Mouse (Mus musculus) left cerebral cortex, adult 2 months (tissue): ENCODE data around the gene Muc2. TPM values are rescaled to one million over a fixed set of nuclear protein-coding genes. Genes with fewer than 3 reads are reported as not detected.
"Not testable (repeated sequence)": the region's sequence is repeated elsewhere in the genome, so short reads cannot be mapped to it uniquely, and the experiment has no call there.

Experiments used
- DNase-seq, 2 experiments: peaks; one replicate each; pipeline ENCODE4 v3.0.0; 2021 to 2022; ENCODE audit warnings: low spot score in 2 of 2, mixed read lengths in 1 of 2; ENCODE audit errors: extremely low spot score in 1 of 2
- H3K27ac ChIP-seq: fragments of 200-600 bp; 2 replicates; pipeline ENCODE4 v1.8.1; 2022
- H3K4me3 ChIP-seq: fragments of 200-600 bp; 2 replicates; pipeline ENCODE4 v1.8.1; 2022
- CTCF ChIP-seq: fragments of 200-600 bp; IDR thresholded peaks from 2 replicates; pipeline ENCODE4 v1.8.1; 2022; ENCODE audit warnings: antibody characterized with exemption, mild to moderate bottlenecking, moderate library complexity
- intact Hi-C: fragments of 180-260 bp; cut with DNase I; formaldehyde crosslinking; loops from one replicate; pipeline ENCODE4 v1.15.1; 2025
- long read RNA-seq, 2 experiments: library from polyadenylated mRNA; stranded (forward); transcript quantifications; one replicate each; pipeline ENCODE4 v2.0.0; 2021; ENCODE audit warnings: borderline mapping rate in 2 of 2
- total RNA-seq, 2 experiments: library from RNA; stranded (reverse); gene quantifications; 2 replicates each; pipeline ENCODE4 v1.2.3; 2021

Muc2 gene
- under 1 TPM; 0.61 to 0.65 TPM for total RNA-seq
- long read RNA-seq, experiment 1, result 0 reads
- long read RNA-seq, experiment 2, result 0 reads

GRCm38 (mm10) chr7:141690040-141690439, at the start of gene Muc2:
Muc2 (plus strand) TSS chr7:141690340.
- intact Hi-C loops, result no loop called here
- Histone ChIP-seq H3K4me3 (no peak within 1 kb of the TSS), H3K27ac (no peak within 1 kb of the TSS)
- TF ChIP-seq CTCF, result no peak
- no peak for DNase-seq

GRCm38 (mm10) chr7:141642375-141642774, 47.8 kb upstream of the Muc2 start:
- TF ChIP-seq CTCF, result no peak
- intact Hi-C loops, result no loop called here
- Histone ChIP-seq H3K27ac (no peak overlapping the region), H3K4me3 (no peak overlapping the region)
- no peak for DNase-seq

- Histone ChIP-seq H3K27ac (no peak overlapping the region), H3K4me3 (no peak overlapping the region)
- intact Hi-C loops, result no loop called here
- peak; percentile 48 for TF ChIP-seq CTCF
- no peak for DNase-seq
Measured at GRCm38 (mm10) chr7:141643160-141643559, 47.0 kb upstream of the Muc2 start.

DNA sequence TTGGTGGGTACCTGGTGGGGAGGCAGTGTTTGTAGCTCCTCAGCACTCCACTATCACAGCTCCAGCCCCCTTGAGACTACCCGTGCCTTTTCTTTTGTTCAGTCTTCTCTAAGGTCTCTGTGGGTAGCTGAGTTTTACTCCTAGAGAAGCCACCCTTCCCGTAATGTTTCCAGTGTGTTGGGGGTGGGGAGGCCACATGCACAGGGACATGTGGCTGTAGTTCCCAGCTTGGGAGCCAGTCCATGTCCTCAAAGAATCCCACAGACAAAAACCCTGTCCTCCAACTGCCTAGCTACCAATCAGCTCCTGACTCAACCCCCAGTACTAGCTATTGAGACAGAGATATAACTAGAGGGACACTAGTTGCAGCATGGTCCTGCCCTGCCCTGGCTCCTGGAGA, 43.1 kb upstream of the Muc2 start:
- H3K27ac ChIP-seq, result no peak overlapping the region
- intact Hi-C loops, result no loop called here
- H3K4me3 ChIP-seq, result no peak overlapping the region
- TF ChIP-seq CTCF, result no peak
- DNase-seq, result no peak

- TF ChIP-seq CTCF, result no peak
- H3K4me3 ChIP-seq, result no peak overlapping the region
- intact Hi-C loops, result no loop called here
- no peak for DNase-seq
- no peak overlapping the region for H3K27ac ChIP-seq
Measured at GRCm38 (mm10) chr7:141647815-141648214, 42.3 kb upstream of the Muc2 start.

- intact Hi-C loops, result no loop called here
- no peak for DNase-seq
- Histone ChIP-seq H3K4me3 (no peak overlapping the region), H3K27ac (no peak overlapping the region)
- no peak for TF ChIP-seq CTCF
Measured at GRCm38 (mm10) chr7:141652191-141652590, 37.9 kb upstream of the Muc2 start.

GRCm38 (mm10) chr7:141660346-141660745, 29.8 kb upstream of the Muc2 start:
- no peak overlapping the region for H3K27ac ChIP-seq
- intact Hi-C loops, result no loop called here
- TF ChIP-seq CTCF, result no peak
- no peak for DNase-seq
- no peak overlapping the region for H3K4me3 ChIP-seq

DNA sequence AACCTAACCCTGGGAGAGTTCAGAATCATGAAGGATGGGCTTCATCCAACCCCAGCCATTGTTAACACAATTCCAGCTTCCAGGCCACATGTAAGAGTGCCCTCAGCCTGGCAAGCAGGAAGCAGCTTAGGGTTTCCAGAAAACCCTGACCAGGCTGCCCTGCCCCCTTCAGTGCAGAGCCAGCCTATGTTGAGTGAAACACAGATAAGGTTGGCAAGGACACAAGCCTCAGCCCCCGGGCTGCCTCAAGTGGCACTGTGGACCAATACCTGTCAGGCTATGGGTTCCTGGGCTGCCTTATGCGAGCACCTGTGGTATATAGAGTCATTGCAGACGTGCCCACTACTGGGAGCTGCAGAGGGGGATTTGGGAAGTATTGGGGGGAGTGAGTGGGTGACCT, 28.7 kb upstream of the Muc2 start:
- Histone ChIP-seq H3K27ac (no peak overlapping the region), H3K4me3 (no peak overlapping the region)
- DNase-seq, result no peak
- TF ChIP-seq CTCF, result no peak
- intact Hi-C loops, result no loop called here

DNA sequence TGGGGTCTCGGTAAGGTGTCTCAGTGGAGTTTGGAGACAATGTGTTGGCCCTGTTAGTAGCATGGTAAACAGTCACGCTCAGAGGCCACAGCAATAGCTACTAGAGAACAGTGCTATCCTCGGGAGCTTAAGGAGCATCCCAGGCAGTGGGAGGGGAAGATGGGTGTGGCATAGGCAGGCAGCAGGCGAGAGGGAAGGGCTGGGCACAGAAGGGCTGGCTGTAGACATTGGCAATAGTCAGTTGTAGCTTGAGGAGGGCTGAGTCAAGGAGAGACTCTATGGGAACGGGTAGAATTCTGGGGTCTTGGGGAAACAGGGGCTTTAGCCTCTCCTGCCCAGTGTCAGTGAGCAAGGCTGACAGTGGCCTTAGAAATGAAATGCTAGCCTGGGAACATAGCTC, 27.9 kb upstream of the Muc2 start:
- intact Hi-C loops, result no loop called here
- no peak overlapping the region for H3K27ac ChIP-seq
- no peak for DNase-seq
- TF ChIP-seq CTCF, result no peak
- H3K4me3 ChIP-seq, result no peak overlapping the region

- Histone ChIP-seq H3K4me3 (no peak overlapping the region), H3K27ac (no peak overlapping the region)
- peak; percentile 73 for TF ChIP-seq CTCF
- peak; percentile 31 to 33 for DNase-seq
- intact Hi-C loops, result loop anchor here (2.0 kb wide), 2 partner anchors 141 to 185 kb away; no protein-coding TSS in a partner anchor
Measured at GRCm38 (mm10) chr7:141666190-141666589, 23.9 kb upstream of the Muc2 start.

DNA sequence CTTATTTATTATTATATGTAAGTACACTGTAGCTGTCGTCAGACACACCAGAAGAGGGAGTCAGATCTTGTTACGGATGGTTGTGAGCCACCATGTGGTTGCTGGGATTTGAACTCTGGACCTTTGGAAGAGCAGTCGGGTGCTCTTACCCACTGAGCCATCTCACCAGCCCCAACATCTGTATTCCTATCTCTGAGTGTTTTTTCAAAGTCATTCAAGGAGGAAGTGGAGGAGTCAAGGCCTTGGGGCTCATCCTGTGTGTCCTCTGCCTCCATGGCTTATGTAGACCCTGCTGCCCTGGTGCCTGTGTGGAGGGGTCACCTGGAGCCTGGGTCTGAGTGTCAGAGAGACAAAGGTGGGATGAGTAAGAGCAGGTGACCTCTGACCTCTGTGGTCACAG, 21.0 kb upstream of the Muc2 start:
- H3K4me3 ChIP-seq, intact Hi-C loops, H3K27ac ChIP-seq, DNase-seq: not testable (repeated sequence)

- DNase-seq, result no peak
- intact Hi-C loops, result no loop called here
- Histone ChIP-seq H3K27ac (no peak overlapping the region), H3K4me3 (no peak overlapping the region)
- TF ChIP-seq CTCF, result peak; percentile 44
Measured at GRCm38 (mm10) chr7:141670999-141671398, 19.1 kb upstream of the Muc2 start.

DNA sequence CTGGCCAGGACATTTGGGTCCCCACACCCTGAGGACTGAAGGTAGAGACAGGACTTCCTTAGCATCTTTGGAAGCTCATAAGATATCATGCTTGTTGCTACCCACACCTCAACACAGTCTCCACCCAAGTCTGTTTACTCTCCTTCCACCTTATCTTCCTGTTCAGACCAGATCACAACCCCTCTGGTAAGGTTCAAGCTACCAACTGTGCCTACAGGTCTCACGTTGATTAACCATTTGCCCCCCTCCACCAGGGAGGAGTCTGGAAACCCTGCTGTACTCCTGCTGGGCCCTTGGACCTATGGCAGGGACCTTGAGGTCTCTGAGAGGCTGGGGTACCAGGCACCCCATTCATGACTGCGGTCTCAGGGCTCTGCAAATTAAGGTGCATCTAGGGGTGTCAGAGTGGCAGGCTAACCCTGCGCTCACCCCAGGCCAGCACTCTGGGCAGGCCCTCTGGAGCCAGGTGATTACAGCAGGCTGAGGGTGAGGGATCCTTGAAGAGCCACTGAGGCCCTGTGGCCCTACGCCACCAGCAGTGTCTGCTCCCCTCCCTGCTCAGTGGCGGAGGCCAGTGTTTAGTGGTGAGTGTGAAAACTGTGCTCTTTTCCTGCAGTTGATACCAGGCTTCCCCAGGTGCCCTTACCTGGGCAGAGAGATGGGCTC, 18.4 kb upstream of the Muc2 start:
- intact Hi-C loops, result no loop called here
- no peak for DNase-seq
- Histone ChIP-seq H3K4me3 (no peak overlapping the region), H3K27ac (no peak overlapping the region)
- no peak for TF ChIP-seq CTCF
